Mouse (Mus musculus): ENCODE data around the gene Usp17le. TPM values are rescaled to one million over a fixed set of nuclear protein-coding genes. Genes with fewer than 3 reads are reported as not detected.
"Not testable (repeated sequence)": the region's sequence is repeated elsewhere in the genome, so short reads cannot be mapped to it uniquely, and the experiment has no call there.

The Usp17le gene
- polyA plus RNA-seq (2015; fragmentation: Nextera tagmentation; extraction: Ambion mirVana) = not detected in 2 replicates

- not testable (repeated sequence) for ATAC-seq; H3K9me3 ChIP-seq (replicated peaks; ENCODE audit: control insufficient read depth, low read length, poor library complexity, severe bottlenecking); H3K4me3 ChIP-seq (ENCODE audit: low read depth, low read length)
Measured at GRCm38 (mm10) chr7:104777370-104777769, at the start of gene Usp17le. Gene Usp17le, minus strand, starts transcription at chr7:104777470.

DNA sequence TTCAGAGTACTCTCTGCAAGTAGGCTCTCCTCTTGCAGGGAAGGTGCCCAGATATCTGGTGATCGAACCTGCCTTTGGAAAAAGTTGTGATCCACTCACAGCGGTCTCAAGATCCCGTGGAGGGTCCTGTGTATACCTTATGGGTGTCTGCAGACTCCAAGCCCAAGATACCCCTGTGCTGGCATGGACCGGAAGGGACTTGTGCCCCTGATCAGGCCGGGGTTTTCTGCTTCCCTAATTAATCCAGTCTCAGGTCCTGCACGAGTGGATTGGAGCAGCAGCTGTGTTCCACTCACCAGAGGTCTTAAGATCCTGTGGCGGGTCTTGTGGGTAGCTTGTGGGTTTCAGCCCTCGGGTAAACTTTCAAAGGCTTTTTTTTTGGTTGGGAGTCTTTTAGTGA is 33.1 kb upstream of the Usp17le start:
- ATAC-seq; H3K9ac ChIP-seq (ENCODE audit: low read depth, low read length); H3K4me1 ChIP-seq (ENCODE audit: control insufficient read depth, insufficient read depth, low read length); H3K4me3 ChIP-seq (ENCODE audit: low read depth, low read length); H3K27ac ChIP-seq (ENCODE audit: low read length); H3K4me2 ChIP-seq (ENCODE audit: low read length); H3K36me3 ChIP-seq (ENCODE audit: control insufficient read depth, insufficient read depth, low read length); H3K9me3 ChIP-seq (replicated peaks; ENCODE audit: control insufficient read depth, low read length, poor library complexity, severe bottlenecking); H3K27me3 ChIP-seq (ENCODE audit: control insufficient read depth, insufficient read depth, low read depth, low read length): not testable (repeated sequence)
- WGBS = 91% methylated on average over 8 of the region's 8 CpGs

More at GRCm38 (mm10) chr7:104777370-104777769, at the start of gene Usp17le:
- not testable (repeated sequence) for H3K27ac ChIP-seq (ENCODE audit: low read length); H3K4me2 ChIP-seq (ENCODE audit: low read length); H3K9ac ChIP-seq (ENCODE audit: low read depth, low read length); H3K27me3 ChIP-seq (ENCODE audit: control insufficient read depth, insufficient read depth, low read depth, low read length); H3K4me1 ChIP-seq (ENCODE audit: control insufficient read depth, insufficient read depth, low read length); H3K36me3 ChIP-seq (ENCODE audit: control insufficient read depth, insufficient read depth, low read length)
- WGBS = 63% methylated on average over 2 of the region's 2 CpGs

DNA sequence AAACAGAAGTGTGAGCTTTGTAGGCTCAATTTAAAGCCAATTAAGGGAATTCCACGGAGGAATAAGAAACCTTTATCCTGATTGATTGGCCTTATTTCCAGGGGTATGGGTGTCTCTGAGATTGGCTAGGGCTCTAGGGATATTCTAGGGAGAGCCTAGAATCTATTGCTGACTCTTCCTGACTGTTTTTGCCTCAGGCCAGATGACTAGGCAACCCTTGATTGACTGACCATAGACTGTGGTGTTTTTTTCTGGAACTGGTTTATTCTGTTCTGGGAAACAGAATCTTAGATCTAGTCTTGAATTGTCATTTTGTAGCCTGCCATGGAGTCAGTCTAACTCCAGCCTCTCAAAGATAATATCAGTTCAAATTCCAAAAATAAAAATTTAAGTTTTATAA is 13.5 kb upstream of the Usp17le start:
- 42% methylated on average over 1 of the region's 1 CpGs for WGBS

More for the DNA sequence above, 13.5 kb upstream of the Usp17le start:
- Histone ChIP-seq H3K4me2 (ENCODE audit: low read length) (no peak overlapping the region), H3K27ac (ENCODE audit: low read length) (no peak overlapping the region), H3K4me1 (ENCODE audit: control insufficient read depth, insufficient read depth, low read length) (no peaks in the 10 kb centered on the region), H3K9me3 (replicated peaks; ENCODE audit: control insufficient read depth, low read length, poor library complexity, severe bottlenecking) (no peaks in the 10 kb centered on the region), H3K27me3 (ENCODE audit: control insufficient read depth, insufficient read depth, low read depth, low read length) (no peaks in the 10 kb centered on the region), H3K9ac (ENCODE audit: low read depth, low read length) (no peak overlapping the region), H3K36me3 (ENCODE audit: control insufficient read depth, insufficient read depth, low read length) (no peaks in the 10 kb centered on the region), H3K4me3 (ENCODE audit: low read depth, low read length) (no peak overlapping the region)
- no peak for ATAC-seq

Other genes with a start within 250 kb of the Usp17le start
- not detected in 2 replicates for gene Olfr651, start 227.3 kb downstream of the Usp17le start, polyA plus RNA-seq (2015; fragmentation: Nextera tagmentation; extraction: Ambion mirVana)
- gene Olfr652, start 216.6 kb downstream of the Usp17le start, polyA plus RNA-seq (2015; fragmentation: Nextera tagmentation; extraction: Ambion mirVana) = not detected in 2 replicates
- gene Olfr653, start 200.2 kb downstream of the Usp17le start, polyA plus RNA-seq (2015; fragmentation: Nextera tagmentation; extraction: Ambion mirVana) = not detected in 2 replicates
- gene Olfr654, start 190.4 kb downstream of the Usp17le start, polyA plus RNA-seq (2015; fragmentation: Nextera tagmentation; extraction: Ambion mirVana) = not detected in 2 replicates
- gene Olfr655, start 175.7 kb downstream of the Usp17le start, polyA plus RNA-seq (2015; fragmentation: Nextera tagmentation; extraction: Ambion mirVana) = not detected in 2 replicates
- gene Olfr656, start 163.5 kb downstream of the Usp17le start, polyA plus RNA-seq (2015; fragmentation: Nextera tagmentation; extraction: Ambion mirVana) = not detected in 2 replicates
- not detected in 2 replicates for gene Olfr657, start 152.7 kb downstream of the Usp17le start, polyA plus RNA-seq (2015; fragmentation: Nextera tagmentation; extraction: Ambion mirVana)
- 0.10 and 0.16 TPM in 2 replicates for gene Olfr658, start 130.2 kb downstream of the Usp17le start, polyA plus RNA-seq (2015; fragmentation: Nextera tagmentation; extraction: Ambion mirVana)
- not detected in 2 replicates for gene Olfr659, start 110.7 kb downstream of the Usp17le start, polyA plus RNA-seq (2015; fragmentation: Nextera tagmentation; extraction: Ambion mirVana)
- gene Olfr661, start 91.0 kb downstream of the Usp17le start, polyA plus RNA-seq (2015; fragmentation: Nextera tagmentation; extraction: Ambion mirVana) = not detected in 2 replicates
- gene Usp17lb, start 65.1 kb upstream of the Usp17le start, polyA plus RNA-seq (2015; fragmentation: Nextera tagmentation; extraction: Ambion mirVana) = not detected in 2 replicates
- not detected in 2 replicates for gene Usp17la, start 79.5 kb upstream of the Usp17le start, polyA plus RNA-seq (2015; fragmentation: Nextera tagmentation; extraction: Ambion mirVana)
- not detected in 2 replicates for gene Olfr665, start 100.6 kb upstream of the Usp17le start, polyA plus RNA-seq (2015; fragmentation: Nextera tagmentation; extraction: Ambion mirVana)
- not detected in 2 replicates for gene Olfr666, start 118.5 kb upstream of the Usp17le start, polyA plus RNA-seq (2015; fragmentation: Nextera tagmentation; extraction: Ambion mirVana)
- gene Olfr667, start 144.0 kb upstream of the Usp17le start, polyA plus RNA-seq (2015; fragmentation: Nextera tagmentation; extraction: Ambion mirVana) = not detected in 2 replicates
- gene Olfr668, start 150.6 kb upstream of the Usp17le start, polyA plus RNA-seq (2015; fragmentation: Nextera tagmentation; extraction: Ambion mirVana) = not detected in 2 replicates
- not detected in 2 replicates for gene Olfr669, start 156.8 kb upstream of the Usp17le start, polyA plus RNA-seq (2015; fragmentation: Nextera tagmentation; extraction: Ambion mirVana)
- not detected in 2 replicates for gene Olfr670, start 185.2 kb upstream of the Usp17le start, polyA plus RNA-seq (2015; fragmentation: Nextera tagmentation; extraction: Ambion mirVana)
- not detected in 2 replicates for gene Olfr671, start 201.7 kb upstream of the Usp17le start, polyA plus RNA-seq (2015; fragmentation: Nextera tagmentation; extraction: Ambion mirVana)
- gene Olfr672, start 224.6 kb upstream of the Usp17le start, polyA plus RNA-seq (2015; fragmentation: Nextera tagmentation; extraction: Ambion mirVana) = not detected in 2 replicates

Data from midbrain, embryonic 16.5 days (tissue).